Mouse (Mus musculus): ENCODE results near the gene Gast.
"Not testable (repeated sequence)": the region's sequence is repeated elsewhere in the genome, so short reads cannot be mapped to it uniquely, and the experiment has no call there.

Gast gene

DNA sequence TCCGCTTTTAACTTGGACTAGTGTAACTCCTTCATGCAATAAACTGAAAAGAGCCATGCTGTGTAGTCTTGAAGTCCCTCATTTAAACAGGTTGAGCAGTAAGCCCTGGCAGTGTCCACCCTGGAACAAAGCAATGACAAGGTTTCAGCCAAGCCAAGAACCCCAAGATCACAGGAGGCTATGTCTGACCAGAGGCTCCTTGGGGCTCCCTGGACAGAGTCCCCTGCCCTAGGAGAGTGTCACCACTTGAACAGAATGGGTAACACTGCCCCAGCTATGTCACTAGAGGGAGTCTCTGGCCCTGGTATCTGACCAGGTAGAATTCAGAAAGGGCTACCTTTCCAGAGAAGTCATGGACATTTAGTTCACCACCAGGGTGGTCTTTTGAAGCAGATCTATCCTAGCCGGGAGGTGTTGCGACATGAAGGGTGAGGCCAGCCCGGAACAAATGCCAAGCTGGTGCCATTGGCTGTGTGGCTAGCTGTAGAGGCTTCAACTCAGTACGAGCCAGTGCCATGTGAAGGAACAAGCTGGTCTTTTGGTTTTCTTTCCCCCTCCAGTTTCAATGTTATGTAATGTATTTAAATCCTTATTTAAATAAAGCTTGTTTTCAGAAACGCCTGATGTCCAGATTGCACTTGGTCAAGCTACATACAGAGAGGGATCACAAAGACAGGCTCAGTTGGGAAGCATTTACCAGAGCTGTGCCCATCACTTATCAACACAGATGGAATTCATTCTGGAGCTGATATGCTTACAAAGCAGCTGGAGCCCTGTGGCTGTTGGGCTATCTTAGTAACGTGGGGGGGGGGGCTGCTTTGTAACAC is 12.5 kb upstream of the Gast start:
- peak in 1 of 2 experiments; percentile 29 for DNase-seq

DNA sequence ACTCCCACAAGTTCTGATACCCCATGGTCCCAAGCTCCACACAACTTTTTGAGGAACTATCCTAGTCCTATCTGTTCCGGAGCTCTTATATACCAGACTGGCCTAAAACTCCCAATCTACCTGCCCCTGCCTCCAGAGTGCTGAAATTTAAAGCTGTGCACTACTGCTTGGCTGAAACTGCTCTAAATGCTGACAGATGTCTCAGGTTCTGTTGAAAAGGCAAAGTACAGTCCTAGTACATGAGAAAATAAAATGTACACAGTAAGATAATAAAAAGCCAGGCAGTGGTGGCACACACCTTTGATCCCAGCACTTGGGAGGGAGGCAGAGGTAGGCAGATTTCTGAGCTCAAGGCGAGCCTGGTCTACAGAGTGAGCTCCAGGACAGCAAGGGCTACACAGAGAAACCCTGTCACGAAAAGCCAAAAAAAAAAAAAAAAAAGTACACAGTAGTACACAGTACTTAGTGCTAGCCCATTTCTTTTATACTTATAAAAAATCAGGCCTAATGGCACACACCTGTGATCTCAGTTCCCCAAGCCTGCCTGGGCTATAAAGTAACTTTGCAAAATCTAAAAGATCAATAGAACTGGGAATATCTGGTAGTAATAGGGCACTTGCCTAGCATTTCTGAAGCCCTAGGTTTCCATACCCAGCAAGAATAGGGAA is 11.5 kb upstream of the Gast start:
- no peak for DNase-seq

DNA sequence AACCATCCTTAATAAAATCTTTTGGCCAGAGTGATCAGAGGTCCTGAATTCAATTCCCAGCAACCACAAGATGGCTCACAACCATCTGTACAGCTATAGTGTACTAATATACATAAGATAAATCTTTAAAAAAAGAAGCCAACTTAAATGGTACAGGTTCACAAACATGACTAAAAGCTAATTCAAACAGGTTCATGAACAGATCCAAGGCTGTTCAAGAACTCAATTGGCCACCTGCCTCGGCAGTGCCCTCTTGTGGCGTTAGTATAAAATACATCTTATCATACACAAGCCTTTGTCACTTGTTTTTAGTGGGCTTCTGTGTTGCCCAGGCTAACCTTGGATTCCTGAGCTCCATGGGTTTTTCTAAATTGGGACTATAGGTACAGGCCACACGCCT is 10.6 kb upstream of the Gast start:
- peak; percentile 32 to 72 for DNase-seq

DNA sequence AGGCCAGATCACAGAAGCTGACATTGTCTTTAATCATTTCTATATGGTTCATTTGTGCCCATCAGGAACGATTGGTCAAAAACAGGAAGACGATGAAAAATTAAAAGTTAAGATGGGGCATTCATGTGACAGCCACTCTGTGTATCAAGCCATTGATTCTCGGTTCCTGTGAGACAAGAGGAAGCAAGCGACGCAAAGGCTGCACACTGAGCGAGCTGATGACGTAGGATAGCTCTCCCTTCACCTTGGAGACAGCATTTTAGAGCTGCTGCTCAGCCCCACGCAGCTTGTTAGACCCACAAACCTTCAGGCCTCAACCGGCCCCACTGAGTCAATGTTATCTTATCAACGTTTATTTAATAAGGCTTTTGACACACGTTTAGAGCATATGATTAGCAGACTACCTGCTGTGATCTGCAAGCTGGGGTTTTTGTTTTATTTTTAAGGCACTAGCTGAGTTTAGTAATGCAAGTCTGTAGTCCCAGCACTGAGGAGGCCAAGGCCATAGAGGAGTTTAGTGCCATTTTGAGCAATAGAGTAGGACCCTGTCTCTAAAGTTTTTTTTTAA is 9.1 kb upstream of the Gast start:
- DNase-seq: no peak

DNA sequence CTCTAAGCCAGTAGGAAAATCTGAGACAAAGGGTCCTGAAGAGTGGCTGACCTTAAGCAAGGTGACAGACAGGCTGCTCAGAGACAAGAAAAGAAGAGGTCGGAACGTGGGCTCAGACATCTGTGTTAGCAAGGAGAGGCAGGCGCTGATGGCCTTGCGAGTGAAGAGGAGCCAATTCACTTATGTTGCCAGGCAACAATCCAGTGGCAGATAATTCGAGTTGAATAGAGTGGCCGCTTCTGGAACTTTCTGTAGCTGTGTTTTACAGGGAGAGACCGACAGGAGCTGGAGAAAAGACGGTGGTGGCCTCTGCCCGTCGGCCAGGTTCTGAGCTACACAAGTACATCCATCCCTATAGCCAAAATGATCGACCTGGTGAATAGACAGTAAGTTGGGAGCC is 6.9 kb upstream of the Gast start:
- DNase-seq: no peak

DNA sequence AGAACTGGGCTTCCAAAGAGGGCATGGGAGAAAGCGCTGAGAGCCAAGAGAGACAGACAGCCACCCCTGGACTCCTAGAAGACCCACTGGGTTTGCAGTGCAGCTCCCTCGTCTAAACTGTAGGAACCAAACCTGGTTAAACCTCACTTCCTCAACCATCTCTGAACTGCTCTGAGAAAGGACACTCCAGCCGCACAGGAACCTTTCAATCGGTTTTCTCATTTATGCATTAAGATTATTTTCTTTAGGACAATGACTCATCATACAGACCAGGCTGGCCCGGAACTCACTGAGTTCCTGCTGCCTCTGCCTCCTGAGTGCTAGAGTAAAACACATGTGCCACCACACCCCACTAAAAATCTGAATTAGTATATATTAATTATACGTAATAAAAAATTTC is 6.4 kb upstream of the Gast start:
- no peak for DNase-seq

DNA sequence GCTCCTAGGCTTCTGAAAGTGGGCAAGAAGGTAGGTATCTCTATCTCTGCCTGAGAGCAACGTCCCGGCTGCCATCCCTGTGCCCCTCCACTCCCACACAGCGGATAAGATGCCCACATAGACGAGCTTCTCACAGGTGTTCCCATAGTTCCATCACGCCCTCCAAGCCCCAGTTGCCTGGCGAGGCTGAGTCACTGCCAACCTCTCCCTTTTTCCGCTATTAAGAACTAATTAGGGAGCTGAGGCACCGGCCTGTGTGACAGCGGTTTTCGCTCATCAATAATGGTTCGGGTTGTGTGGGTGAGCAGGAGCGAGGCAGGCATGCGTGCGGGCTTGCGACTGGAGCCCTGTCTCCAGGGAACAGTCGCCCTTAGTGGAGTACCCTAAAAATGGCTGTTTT is 4.0 kb upstream of the Gast start:
- DNase-seq: no peak

DNA sequence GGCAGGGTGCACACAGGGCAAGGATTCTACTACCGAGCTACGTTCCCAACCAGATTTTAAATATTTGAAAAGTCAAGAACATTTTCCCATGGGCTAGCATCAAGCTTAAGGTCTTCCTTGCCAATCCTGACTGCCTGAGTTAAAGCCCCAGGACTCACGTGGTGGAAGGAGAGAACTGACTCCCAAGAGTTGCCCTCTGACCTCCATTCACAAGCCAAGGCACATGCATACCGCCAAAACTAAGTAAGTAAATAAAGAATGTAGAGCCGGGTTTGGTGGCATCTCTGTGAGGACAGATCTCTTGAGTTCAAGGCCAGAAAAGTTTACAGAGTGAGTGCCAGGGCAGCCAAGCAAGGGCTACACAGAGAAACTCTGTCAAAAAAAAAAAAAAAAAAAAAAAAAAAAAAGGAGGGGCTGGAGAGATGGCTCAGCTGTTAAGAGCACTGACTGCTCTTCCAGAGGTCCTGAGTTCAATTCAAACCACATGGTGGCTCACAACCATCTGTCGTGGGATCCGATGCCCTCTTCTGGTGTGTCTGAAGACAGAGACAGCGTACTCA is 3.3 kb upstream of the Gast start:
- DNase-seq: not testable (repeated sequence)

DNA sequence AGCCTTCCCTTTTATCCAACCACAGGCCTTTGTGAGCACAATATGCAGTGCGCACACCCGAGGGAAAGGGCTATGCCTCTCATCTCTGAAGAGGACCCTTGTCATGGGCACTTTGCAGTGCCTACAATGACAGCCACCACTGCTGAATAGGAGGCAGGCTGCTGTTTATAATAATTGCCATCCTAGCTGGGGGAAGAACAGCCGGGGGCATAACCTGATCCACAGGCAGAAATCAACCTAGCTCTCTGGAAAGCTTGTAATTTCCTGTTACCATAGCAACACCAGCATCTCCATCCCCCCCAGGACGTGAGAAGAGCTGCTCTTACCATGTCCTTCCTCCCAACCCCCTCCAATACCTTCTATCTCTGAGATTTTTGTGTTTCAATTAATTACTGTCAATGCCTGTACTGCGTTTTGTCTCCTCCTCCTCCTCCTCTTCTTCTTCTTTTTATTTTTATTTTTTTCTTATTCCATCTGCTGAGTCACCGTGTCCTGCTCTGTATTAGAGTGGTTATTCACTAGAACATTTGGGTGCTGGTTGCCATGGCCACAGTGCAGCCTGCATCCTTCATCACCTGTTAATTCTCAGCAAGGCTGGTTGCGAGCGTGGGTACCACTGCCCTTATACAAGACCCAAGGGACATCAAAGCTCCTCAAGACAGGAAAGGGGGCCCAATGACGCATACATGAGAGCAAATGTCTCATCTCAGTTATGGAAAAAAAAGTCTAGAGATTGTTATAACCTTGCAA is 1.3 kb upstream of the Gast start:
- DNase-seq: no peak

DNA sequence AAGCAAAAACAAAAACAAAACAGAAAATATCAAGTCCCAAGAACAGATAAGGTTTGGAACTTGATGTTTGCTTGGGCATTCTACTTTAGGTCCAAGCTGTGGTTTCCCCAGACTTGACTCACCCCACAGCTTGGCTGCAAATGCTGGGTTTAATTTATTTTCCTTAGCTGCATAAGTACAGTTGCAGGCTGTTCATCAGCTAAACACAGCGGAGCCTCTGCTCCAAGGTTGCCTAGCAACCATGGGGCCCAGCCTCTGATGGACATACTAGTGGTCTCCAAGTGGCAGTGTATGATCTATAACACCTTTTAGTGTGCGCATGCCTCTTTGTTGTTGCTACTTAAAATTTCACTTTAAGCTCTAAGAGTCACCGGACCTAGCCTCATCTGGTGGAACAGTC is 1.5 kb downstream of the Gast start:
- no peak for DNase-seq

DNA sequence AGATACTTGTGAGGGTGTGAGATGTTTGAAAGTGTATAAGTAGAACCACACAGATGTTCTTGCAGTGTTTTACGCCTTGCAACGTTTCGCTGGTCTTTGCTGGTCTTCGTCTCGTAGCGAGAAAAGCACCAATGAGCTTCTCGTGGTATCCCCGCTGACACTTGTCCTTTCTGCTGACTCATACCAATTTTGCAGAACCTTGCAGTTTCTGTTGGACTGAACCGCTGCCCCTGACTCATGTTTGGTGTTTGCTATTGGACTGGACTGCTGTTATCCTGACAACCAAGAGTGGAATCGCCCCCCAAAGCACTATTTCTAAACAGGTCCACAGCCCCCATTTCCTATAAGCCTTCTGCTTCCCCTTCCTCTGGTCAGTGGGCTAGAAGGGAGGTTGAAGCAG is 10.1 kb downstream of the Gast start:
- no peak for DNase-seq

DNA sequence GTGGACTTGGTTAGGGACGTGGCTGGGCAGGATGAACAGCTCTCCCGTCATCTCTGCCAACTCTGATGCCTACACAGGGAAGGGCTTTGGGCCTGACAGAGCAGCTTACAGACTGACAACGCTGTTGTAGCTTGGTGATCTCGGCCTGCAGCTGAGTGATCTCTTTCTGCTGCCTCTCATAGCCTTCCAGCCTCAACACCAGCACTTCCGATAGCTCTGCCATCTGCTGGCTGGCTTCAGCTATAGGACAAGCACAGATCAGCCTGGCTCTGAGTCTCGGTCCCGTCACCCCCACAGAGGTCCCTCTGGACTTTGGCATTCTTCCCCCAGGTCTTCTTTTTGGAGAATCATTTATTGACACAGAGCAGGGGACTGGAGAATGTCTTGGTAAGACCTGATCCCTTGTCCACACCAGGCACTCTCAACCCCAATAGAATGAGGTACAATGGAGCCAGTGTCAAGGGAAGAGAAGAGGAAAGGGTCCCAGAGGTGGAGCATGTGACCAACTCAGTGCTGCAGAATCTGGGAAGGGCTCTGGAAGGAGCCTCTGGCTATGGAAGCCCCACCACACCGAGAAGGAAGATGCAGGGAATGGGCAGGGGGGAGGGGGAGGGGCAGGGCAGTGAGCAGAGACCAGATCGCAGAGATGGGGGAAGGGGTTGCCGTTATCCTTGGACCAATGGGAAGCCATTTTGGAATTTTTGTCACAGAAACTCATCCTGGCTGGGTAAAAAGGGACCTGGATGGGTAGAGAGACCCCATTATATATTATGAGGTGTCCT is 18.1 kb downstream of the Gast start:
- DNase-seq: peak; percentile 57 to 70

DNA sequence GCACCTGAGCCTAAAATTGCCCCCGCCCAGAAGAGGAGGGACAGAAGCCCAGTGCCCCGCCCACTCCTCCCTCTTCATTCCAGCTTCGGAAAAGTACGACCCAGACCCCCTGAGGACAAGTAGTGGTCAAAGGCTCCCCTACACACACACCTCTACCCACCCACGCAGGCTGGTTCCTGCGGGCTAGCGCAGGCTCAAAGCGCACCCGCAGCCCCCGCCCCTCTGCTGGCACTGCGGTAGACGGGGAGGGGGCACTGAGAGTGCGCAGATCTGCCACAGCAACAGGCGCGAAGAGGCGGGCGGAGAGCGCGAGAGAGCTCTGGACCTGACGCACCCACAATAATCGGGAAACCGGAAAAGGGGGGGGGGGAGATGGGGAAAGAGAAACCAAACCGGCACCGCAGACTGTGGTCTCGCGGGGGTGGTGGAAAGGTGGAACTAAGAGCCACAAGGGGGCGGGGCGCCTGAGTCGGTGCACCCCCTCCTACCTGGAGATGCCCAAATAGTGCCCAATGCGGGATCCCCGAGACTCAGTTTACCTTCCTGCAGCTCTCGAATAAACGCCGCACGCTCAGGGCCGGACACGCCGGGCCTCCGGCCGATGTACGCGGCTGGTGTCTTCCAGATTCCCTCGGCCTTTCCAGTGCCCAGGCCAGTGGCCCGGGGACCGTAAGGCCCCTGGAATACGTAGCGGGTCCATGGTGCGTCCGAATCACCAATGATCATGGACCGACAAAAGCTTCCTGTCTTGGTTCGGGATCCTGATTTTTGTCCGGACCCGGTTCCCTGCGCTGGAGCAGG is 21.1 kb downstream of the Gast start:
- peak; percentile 45 to 65 for DNase-seq

DNA sequence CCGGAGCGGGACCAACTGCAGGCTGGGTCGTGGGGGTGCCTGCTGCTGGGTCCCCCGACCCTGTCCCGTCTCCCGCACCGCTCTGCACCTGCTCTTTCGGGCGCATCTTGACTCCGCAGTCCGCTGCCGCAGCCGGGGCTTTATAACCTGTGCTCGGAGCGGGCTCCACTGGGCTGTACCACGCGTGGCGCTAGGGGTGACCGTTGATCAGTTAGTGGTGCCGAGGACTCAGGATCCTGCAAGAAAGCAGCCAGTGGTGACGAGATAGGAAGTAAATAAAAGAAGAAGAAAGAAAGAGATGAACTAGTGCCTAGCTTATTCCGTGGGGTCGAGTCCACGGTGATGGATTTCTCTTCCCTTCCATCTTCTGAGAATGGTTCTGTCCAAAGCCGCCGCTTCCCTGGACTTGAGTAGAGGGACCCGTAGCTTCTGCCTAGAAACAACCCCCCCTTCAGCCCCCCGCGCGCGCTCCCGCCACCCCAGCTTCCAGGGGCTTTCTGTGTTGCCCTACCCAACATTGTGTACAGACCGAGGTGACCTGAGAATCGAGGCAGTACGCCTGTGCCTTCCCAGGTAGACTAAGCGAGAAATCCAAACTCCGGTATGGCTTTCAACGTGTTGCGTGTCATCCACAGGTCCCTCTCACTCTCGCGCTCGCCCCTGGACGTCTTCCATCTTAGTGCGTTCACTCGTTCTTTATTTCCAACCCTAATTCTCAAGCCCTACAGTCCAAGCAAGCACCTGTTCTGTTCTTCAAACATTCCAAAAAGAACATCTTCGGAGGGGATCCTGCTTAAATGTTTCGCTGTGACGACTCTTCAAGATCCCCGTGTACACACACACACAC is 22.0 kb downstream of the Gast start, which contains the start of gene Hap1:
TSS of gene Hap1 (minus strand) at position 157 of the 847 bp plus-strand sequence.
- peak; percentile 88 to 89 for DNase-seq

DNA sequence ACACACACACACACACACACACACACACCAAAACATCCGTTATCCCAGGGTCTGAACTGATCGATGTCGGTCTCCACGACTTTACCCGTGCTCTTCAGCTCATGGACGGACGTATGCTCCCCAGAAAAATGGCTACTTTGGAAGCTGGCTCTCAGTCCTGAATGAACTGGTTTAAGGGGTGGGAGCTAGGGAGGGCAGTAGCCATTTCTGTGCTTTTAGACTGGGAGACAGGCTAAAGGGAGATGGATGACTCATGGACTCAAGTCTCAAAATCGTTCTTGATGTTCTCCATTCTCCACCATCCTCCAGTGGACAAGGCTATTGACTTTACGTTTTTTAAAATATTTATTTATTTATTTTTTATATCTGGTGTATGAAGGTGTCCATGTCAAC is 22.6 kb downstream of the Gast start:
- no peak for DNase-seq

DNA sequence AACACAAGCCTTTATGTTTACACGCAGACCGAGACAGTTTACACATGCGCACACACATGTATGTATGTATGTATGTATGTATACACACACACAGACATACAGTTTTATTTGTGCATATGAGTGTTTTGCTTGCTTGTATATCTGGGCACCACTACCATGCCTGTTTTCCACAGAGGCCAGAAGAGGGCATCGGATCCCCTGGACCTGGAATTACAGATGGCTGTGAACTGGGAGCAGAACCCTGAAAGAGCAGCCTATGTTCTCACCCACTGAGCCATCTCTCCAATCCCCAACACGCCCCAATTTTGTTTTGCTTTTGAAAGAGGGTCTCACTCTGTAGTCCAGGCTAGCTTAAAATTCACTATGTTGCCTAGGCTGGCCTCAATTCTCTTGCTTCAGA is 23.2 kb downstream of the Gast start:
- DNase-seq: peak in 1 of 2 experiments; percentile 44

DNA sequence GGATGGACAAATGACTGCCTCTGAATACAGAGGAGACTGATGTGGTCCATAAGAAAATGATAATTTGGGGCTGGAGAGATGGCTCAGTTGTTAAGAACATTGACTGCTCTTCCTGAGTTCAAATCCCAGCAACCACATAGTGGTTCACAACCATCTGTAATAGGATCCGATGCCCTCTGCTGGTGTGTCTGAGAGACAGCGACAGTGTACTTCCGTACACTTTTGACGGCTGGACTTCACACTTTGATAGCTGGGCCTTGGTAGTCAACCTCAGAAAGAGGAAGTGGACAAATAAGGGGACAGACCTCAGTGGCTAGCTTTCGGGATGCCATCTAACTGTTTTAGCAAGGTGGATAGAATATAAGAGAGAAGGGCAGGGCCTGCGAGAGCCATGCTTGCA is 26.0 kb downstream of the Gast start:
- DNase-seq: no peak

DNA sequence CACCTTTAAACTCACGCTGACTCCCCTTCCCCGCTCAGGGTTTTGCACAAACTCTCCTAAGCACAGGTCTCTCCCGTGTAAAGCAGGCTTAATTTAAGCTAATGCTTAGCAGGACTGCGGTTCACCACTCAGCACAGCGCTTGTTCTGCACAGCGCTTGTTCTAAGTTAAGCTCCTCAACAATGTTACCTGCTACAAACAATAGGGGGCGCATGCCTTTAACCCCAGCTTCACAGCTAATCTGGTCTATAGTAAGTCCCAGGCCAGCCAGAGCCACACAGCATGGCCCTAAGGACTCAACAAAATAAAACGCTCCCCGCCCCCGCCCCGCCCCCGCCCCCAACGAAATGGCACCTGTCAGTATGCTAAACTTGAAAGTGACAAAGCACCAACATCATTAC is 26.9 kb downstream of the Gast start:
- DNase-seq: not testable (repeated sequence)

DNA sequence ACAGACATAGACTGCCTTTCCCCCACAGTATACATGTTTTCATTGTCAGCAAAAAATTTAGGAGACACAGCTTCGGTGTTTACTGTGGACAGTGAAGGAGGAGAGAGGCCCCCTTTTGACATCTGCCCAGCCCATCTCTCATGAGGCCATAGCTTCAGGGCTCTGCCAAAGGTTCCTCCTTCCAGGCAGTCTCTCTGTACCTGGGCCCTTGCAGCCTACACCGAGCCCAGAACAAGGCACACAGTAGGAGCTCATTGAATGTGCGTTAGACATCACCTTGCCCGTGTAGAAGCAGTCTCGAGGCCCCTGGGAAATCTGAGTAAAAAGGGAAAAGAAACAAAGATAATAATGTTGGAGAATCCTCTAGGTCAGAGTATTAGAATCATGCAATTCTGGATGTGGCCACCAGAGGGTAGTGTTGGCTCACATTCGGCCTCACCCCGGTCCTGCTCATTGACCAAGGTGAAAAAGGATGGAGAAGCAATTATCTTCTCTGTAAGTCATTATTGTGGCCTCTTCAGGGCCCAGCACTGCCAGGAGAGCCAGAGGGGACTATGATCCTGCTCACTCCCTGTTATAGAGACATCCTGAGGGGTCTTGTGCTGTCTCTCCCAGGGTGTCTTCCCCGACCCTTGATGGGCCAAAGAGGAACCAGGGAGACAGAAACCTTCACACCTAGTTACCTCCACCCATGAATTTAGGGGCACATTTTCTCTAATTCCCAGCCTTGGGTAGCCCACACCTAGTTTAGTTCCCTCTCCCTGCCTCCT is 28.2 kb downstream of the Gast start:
- peak; percentile 87 to 90 for DNase-seq

Measured in cerebellum, postnatal 25 days (tissue).